Mouse (Mus musculus): ENCODE measurements around the gene Plxnc1.

Gene Plxnc1

DNA sequence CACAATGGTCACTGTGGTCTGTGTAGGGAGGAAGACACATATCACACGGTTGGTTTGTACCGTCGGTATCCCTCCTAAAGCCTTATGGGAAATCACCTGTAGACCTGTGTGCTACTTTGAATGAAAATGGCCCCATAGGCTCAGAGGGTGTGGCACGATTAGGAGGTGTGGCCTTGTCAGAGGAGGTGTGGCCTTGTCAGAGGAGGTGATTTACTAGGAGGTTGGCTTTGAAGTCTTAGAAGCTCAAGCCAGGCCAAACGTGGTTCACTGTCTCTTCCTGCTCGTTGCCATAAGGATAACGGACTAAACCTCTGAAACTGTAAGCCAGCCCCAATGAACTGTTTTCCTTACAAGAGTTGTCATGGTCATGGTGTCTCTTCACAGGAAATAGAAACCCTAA, 73.5 kb downstream of the Plxnc1 start:
- DNase-seq (ENCODE audit: extremely low spot score) = no peak

DNA sequence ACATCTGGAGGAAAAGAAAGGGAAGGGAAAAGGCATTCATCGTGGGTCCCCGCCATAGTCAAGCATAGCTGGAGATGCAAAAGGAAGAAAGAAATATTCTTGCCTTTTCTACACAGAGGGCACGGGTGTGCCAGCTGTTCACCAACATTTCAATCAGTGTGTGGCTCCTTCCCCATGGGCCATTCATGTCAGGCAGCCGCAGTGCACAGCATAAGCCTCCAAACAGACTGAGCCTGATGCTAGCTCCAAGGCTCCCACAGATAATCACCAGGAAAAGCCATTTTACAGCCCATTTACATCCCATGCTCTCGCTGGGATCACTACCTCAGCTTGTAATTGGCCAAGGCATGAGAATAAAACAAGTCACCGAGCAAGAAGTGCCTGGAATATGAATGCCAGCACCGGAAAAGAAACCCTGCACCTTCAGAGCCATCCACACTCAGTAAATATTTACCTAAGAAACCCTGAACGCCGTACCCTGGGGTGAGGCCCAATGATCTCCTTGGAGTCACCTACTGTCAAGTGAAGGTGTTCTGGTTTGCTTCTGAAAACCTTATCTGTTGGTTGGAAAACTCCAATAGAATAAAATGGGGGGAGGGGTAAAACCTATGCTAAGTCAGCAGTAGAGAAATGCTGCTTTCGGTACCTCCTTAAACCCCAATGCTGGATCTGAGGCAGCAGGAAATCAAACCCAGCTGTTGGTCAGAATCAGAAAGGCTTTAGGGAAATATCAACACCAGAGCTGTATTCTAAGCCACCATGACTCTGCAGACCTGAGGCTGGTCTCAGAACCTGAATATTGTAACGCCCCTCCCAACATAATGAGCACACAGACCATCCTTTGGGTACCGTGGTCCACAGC, 77.4 kb downstream of the Plxnc1 start:
- no peak for DNase-seq (ENCODE audit: extremely low spot score)

DNA sequence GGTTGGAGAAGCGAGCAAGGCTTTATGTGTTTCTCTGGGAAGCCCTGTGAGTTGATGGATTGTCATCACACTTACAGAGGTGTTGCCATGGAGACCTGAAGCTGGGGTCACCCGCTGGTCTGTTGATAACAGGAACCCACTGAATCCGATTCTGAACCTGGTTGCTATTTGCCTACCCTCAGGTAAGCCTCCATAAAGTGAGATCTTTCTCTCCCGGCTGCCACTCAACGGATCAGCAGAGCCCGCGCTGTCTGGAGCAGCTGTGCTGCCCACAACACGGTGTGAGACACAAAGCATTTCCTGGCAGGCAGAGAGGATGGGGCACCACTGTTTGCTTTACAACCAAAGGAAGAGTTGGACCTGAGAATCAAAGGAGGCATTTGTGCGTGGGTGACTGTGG, 79.4 kb downstream of the Plxnc1 start:
- DNase-seq (ENCODE audit: extremely low spot score) = no peak

DNA sequence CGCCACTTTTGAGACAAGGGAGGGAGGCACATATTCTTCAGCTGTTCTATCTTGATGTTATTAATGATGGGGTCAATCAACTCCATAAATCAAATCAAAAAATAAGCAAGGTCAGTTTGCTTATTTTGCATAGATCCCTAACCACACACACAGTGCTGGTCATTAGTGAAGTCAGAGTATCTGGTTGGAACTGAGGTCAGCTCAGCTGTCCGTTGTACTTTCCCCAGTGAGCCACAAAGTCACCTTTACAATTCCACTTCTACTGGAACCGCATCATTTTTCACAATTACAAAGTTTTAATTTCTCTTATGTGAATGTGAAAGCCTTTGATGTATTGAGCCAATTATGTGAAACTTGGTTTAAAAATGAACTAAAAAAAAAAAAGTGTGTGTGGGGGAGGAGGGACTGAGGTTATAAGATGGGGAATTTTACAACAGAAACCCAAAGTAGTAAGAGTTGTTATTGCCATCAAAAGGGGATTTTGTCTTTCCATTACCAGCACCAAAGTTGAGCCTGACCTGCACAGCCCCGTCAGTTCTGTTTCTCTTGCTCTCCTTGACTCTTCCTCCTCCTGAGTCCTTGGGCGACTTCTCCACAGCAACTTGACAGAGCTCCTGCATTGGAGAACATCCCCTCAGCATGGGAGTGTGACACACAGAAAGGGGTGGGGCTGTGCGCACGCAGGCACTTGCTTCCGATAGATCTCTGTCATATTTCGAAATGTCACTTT, 80.3 kb downstream of the Plxnc1 start:
- no peak for DNase-seq (ENCODE audit: extremely low spot score)

DNA sequence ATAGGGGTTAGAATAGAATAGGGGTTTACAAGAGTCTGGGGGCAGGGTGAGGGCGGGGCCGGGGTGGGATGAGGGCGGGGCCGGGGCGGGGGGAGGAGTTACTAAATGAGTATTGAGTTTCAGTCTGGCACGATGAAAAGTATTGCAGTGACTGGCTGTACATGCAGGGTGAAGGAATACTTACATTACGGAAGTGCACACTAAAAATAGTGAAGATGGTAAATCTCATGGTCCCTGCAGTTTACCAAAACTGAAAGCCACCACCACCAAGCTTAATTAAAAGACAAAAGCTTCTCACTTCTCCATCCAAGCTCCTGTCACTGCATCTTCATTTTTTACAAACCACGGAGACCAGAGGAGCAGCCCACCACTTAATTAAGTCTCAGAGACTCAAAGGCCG, 81.4 kb downstream of the Plxnc1 start:
- DNase-seq (ENCODE audit: extremely low spot score) = no peak

DNA sequence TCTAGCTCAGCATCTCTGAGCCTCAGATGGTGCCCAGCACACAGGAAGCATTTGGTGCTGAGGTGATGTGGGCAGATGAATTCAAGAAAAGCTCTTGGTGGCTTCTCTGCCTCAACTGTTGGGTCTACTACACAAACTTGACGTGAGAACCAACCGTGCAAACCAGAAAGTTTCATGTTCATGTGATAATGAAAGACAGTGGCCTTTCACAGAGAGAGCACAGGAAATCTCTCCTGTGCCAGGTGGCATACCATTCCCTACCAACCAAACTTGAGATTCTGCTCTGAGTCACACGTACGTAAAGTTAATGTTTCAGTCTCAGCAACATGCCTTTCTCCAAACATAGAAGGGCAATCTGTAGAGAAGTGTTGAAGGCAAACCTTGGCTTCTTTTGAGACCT, 83.8 kb downstream of the Plxnc1 start:
- DNase-seq (ENCODE audit: extremely low spot score) = no peak

DNA sequence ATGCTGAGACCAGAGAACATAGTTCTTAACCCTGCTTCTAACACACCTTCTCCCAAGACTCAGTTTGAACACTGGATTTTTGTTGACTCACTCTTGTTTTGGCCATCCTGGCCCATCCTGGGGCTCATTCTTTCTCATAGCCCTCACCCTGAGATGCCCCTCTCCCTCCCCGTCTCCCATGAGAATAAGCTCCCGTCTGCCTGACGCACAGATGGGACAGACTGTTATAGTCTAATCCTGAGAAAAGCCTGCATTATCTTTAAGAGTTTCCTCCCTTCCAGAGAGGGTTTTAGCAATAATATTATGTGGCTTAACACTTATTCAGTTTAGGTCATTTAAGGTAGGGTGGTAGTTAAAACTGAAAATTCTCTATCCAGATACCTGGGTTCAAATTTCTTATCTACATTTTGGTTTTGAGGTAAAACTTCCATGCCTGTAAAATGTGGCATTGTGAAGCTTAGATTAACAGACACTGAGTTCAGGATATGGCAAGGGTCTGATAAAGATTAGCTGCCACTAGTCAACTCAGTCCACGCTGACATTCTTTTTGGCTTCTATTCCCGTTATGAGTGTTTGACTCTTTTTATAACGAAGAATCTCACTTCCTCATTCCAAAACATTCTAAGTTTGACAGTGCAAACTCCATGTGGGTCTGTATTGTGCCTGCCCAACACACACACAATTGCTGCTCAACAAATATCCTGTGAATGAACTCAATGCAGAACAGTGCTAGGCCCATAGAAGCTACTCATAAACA, 86.2 kb downstream of the Plxnc1 start:
- no peak for DNase-seq (ENCODE audit: extremely low spot score)

DNA sequence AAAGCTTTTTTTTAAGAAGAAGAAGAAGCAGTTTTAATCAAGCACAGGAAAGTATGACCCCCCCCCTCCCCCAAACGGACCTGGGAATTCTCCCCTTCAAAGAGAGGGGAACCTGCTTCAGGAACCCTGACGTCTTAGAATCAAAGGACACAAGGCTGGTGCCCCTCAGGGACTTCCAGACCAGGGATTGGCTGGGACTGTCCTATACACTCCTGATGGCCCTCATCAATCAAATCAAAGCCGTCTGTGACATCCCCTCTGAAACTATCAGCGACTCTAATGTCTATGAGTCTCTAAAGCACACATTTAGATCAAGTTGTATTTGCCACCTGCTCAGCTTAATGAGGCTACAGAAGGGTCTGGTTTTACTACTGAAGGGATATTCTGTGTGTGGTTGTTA, 94.1 kb downstream of the Plxnc1 start:
- no peak for DNase-seq (ENCODE audit: extremely low spot score)

DNA sequence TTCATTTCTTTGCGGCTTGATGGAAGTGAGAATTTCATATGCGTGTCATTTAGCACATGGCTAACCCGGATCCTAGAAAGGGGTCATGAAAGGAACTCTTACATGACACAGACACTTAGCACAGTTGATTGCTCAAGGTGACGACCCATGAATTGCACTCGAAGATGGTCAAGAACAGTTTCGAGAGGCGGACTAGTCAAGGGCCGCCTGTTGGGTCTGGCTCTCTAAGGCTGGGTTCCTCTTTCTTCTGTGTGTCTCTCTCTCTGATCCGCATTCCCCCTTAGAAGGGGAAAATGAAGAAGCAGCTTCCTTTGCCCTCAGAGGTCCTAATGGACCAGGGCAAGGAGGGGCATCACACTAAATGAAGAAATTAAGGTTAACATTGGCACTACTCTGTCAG, 94.7 kb downstream of the Plxnc1 start:
- DNase-seq (ENCODE audit: extremely low spot score) = no peak

DNA sequence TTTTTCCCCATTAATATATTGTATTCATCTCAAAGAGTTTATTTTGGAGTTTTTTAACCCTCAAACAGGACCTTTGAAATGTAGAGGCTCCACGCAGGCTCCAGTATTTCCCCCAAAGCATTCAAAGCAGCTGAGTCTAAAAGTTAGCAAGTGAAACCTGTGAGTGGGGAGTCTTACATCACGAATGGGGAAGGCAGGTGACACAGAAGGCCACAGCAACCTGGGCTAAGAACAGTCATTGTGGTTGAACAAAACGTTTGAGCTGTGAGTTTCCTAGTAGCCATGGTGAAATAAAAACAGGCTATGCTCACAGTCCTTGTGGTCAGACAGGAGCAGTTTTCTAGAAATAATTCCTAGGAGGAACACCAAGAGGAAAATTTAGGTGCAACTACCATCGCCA, 95.3 kb downstream of the Plxnc1 start:
- no peak for DNase-seq (ENCODE audit: extremely low spot score)

DNA sequence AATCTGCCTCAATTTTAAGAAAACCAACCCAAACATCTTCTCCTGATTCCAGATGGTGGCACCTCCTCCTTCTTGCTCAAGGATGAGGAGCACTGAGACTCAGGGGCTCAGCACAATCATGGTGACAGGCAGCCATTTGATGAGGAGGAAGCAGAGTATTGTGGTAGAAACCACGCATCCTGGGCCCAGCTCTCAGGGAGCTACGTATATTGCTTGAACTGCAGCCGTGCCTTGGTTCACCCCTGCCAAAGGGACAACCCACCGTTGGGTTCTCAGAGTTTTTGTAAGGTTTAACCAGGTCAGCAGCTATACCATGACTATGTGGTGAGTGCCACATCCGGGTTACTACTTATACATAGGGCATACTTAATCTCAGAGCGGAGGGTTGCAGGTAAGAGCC, 96.3 kb downstream of the Plxnc1 start:
- DNase-seq (ENCODE audit: extremely low spot score) = no peak

DNA sequence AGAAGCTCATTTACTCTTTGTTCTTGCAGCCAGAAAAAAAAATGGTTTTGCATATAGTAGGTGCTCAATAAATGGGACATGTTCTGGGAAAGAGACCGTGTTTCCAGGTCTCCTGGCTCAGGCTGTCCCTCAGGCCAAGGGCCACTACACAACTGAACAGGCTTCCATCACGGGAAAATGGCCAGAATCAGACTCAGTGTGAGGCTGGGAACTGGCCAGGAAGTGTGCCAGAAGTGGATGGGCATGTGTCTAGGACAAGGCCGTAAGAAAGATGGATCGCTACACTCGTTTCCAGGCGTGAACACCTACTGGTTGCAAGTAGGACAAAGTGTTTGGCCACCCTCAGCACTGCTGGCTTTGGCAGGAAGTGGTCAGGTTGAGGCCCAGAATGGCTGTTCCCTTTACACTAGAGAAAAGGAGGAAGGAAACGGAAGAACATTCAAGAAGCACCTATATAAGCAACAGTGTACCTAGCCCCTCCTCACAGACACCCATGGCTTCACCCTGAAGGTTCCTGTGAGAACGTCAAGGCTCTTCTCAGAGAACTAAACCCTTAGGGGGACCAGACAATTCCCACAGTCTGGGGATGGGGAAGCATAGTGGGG, 98.0 kb downstream of the Plxnc1 start:
- DNase-seq (ENCODE audit: extremely low spot score) = no peak

DNA sequence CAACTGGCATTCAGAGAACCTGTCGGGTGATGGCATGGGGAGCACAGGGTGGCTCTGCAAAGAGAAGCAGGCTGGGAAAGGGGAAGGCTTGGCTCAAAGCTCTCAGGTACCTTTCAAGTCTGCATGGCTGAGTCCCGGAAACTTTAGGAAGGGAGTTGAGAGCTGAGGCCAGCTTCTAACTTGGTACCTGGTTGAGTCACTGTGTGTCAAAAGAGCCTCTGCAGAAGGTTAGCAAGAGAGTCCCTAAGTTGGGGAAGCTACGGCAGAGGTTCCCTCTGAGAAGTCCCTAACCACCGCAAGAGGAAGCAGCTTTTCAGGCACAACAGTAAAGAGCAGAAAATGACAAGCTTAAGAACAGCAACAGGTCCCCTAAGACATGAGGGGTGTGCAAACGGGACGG, 99.9 kb downstream of the Plxnc1 start:
- DNase-seq (ENCODE audit: extremely low spot score) = no peak

DNA sequence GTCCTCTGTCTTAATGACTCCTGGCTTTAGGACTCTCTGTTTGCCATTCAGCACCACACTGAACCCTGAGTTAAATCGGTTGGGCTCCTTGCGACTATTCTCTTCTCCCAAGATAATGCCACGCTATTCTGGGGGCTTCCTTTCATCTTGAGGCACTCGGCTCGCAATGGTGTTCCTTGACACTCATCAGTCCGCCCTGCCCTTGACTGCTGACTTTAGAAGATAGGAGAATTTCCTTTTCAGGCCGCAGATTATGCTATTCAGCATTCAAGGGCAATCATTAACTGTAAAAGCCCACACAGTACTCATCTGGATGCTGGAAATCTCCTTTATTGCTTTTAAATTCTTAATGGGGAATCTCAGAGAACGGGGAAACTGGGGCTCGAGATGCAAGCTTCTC, 108.8 kb downstream of the Plxnc1 start:
- DNase-seq (ENCODE audit: extremely low spot score) = no peak

DNA sequence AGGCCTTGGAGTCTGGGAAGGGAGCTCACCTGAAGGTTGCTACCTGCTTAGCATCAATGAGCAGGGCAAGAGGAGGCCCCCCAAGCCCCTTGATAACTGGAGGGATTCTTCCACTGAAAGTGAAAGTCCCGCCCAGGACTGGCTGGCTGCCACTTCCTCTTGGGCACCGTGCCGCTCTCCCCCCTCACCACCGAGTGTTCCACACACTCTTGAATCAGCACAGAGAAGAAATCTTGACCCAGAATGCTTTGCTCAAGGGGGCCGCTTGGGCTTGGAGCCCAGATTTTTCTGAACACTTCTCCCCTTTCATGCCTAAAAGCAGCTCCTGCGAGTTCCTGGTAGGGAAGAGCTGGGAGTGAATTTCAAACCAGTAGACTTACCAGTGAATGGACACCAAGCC, 115.2 kb downstream of the Plxnc1 start:
- no peak for DNase-seq (ENCODE audit: extremely low spot score)

DNA sequence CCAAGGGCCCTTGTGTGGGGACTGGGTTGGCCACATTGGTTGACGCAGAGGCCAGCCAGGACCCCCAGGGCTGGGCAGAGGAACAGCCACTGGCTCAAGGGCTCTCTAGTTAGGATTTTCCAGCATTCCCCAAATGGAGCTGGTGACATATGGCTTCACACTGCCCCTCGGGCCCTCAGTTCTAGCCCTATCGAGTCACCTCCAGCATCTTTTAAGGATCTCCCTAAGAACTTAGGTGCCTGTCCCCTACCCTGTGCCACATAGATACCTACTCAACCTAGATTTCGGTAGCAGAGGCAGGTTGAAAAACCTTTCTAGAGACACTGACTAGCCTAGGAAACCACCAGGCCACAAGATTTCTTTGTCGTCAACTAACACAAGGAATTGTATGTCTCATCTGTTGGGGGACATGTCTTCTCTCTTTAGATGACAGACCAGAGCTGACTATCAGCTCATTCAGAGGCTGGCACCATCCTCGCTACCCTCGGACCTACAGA, 115.9 kb downstream of the Plxnc1 start:
- no peak for DNase-seq (ENCODE audit: extremely low spot score)

DNA sequence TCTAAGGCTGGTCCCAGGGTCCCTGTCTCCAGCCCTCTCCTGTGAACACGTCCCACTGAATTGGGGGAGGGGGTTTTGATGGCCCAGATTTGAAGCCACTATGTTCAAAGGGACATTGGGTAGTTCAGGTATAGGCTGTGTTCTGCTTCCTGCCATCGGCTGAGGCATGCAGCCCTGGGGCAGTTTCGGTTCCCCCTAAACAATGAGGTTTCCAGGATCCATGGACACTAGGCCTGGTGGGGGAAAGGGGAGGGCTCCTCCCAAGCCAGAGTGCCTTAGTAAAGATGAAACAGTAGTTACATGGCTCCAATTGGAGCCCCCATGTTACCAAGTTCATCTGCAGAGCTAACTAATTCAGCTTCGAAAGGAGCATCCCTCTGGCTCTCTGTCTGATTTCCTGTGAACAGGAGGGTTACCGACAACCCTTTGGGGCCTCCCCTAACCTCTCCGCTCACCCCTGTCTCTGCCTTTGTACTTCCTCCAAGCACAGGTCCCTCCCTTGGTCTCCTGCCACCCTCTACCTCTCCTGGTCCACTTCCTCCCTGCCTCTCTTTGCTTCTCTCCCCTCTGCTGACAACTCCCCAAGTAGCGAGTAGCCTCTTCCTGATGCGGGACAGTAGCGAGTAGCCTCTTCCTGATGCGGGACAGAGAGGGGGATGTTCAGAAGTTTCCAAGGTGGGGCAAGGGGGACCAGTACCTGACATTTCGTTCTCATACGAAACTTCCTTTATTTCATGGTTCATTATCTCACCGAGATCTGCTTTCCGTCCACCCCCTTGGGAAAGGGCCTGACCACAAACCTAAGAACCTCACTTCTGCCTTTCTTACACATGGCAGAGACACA, 116.5 kb downstream of the Plxnc1 start:
- DNase-seq (ENCODE audit: extremely low spot score) = no peak

DNA sequence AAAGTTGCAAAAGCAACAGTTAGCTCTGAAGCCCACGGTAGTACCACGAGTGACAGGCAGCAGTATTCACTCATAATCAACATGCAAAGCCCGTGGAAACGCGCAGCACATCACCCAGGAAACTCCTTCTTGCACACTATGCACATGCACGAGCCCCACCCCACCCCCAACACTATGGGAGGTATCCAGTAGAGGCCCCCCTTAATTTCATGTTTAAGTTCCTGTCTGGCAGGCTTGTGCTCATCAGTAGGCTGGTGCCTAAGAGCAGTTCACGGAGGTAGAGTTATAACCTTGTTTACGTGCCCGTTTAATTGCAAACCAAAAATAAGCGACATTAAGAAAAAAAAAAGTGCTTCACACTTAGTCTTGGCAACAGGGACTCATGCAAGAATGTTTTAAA, 117.3 kb downstream of the Plxnc1 start:
- no peak for DNase-seq (ENCODE audit: extremely low spot score)

DNA sequence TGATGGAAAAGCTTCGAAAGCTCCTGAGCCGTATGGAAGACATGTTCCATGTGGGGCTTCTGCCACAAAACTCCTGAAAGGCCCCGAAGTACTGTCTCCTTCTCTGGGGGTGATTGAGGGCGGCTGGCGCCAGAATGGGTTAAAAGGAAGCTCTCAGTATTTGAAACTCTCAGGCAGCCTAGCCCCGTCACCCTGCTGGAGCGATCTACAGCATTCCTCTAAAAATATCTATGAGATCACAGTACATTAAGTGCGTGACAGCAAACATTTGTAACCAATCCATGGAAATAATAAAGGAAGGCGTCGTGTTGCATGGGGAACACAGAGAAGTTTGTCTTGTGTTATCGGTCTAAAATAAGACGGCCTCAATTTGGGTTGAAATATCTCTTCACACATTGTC, 118.2 kb downstream of the Plxnc1 start:
- no peak for DNase-seq (ENCODE audit: extremely low spot score)

DNA sequence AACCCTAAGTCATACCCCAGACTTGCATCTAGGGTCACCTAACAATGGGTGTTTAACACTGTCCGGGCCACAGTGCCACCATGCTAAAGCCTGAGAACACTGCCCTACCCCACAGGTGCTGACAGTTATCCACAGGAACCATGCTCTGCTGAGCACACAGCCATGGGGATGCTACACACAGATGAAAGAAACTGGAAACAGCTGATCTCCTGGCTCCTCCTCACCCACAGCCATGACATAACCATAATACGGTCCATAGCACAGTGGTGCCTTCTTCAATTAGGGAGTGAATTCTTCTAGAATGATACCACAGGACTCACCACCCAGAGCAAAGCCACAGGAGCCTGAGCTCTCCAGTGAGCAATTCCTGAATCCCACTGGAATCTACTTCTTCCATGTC, 118.7 kb downstream of the Plxnc1 start:
- no peak for DNase-seq (ENCODE audit: extremely low spot score)

Data from embryo, embryonic 9.5 days (tissue).